Mouse (Mus musculus): ENCODE results near the gene Mn1.

DNA sequence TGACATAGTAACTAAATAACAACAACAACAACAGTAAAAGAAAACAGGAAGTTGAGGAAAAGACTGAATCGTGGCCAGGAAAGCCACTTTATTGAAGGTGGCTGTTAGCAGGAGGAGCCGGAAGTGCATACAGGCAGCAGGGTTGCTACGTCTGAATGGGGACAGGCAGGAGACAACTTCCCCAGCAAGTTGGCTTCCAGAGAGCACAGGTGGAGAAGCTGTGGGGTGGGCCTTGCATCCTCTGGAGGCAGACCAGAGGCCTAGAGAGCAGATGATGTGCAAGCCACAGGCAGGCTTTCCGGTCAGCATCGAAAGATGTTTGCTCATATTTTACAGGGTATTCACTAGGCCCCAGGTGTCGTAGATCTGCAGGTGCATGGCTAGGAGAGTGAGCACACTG, 88.7 kb downstream of the Mn1 start:
- TF ChIP-seq POLR2A (IDR thresholded peaks at IDR 0.05; ENCODE audit: borderline replicate concordance, extremely low read depth, low read depth, low read length) = no peak
- TF ChIP-seq CTCF (IDR thresholded peaks at IDR 0.05; ENCODE audit: insufficient read depth, low read length) = no peak

All from lung, adult 2 months (tissue).